Mouse (Mus musculus) layer of hippocampus, postnatal 10 days (tissue): ENCODE results near the gene Nifk. TPM values are rescaled to one million over a fixed set of nuclear protein-coding genes. Genes with fewer than 3 reads are reported as not detected.

Source experiments
- DNase-seq, 2 experiments: peaks; one replicate each; pipeline ENCODE4 v3.0.0; 2021; ENCODE audit warnings: low spot score in 2 of 2
- total RNA-seq, 2 experiments: library from RNA; stranded (reverse); gene quantifications; 2 replicates each; pipeline ENCODE4 v1.2.3; 2021

The Nifk gene
- total RNA-seq, 2 experiments from 2014 or later, result 31.4 to 33.5 TPM

DNA sequence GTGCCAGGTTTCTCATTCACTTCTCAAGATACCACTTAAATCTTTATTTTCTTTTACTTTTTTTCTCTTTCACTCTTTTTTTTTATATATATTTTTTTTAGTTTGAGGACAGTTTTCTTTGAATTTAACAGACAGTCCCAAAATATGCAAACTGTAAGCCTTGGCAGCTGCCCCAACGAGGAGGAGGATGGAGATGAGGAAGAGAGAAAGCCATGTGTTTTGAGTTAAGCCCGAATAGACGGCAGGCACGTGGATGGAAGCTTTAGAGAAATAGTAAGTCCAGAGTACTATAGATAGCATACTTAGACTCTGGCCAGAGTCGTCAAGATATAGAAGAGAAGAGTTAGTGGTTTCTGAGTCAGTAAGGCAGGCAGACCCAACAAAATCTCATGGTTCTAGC lies 56.1 kb downstream of the Nifk start:
- DNase-seq, result no peak

DNA sequence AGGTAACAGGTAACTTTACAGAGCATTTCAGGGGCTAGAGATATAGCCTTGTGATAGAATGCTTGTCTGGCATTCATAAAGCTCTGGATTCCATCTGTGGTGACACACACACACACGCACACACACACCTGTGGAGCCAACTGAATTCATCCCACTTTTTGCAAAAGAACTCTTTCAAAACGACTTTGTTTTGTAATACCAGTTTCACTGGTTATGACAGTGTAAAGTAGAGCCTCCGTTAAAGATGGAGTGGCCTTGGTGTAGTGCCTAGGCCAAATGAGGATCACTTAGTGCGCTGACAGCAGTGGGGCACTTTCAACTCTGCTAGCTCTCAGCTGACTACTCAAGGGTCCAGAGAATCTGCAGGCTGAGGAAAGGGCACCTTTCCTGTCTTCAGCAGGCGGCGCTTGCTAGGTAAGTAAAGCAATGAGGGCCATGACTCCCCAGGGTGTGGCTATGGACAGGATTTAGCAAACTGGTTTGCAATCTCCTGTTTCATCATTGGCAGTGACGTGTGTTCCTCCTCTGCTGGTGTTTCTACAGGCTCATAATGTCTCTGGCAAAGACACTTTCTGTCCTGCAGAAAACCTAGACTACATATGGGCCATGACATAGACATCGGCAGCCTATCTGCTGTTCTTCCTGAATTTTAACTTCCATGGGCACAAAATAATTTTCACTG lies 58.6 kb downstream of the Nifk start:
- no peak for DNase-seq

Other genes starting within 250 kb of the Nifk start
- not detected for gene Gm29106, start 145.3 kb upstream of the Nifk start, total RNA-seq
- 100 to 1,000 TPM; 113 to 135 TPM for gene Tsn, start 10.1 kb upstream of the Nifk start, total RNA-seq
- 100 to 1,000 TPM; 140 to 146 TPM for gene Clasp1, start 67.2 kb downstream of the Nifk start, total RNA-seq